Mouse (Mus musculus): ENCODE data around the gene Dnajc2. TPM values are rescaled to one million over a fixed set of nuclear protein-coding genes. Genes with fewer than 3 reads are reported as not detected.

The Dnajc2 gene
- polyA plus RNA-seq (2015; fragmentation: Nextera tagmentation; extraction: Ambion mirVana), result 33.0 and 36.5 TPM in 2 replicates

GRCm38 (mm10) chr5:21785053-21785452 lies at the start of gene Dnajc2, which contains the start of gene Psmc2:
Gene Dnajc2 (minus strand): TSS chr5:21785251.
Gene Psmc2 (plus strand): TSS chr5:21785283.

GRCm38 (mm10) chr5:21736956-21737585 lies 48.0 kb downstream of the Dnajc2 start, which contains the start of gene Pmpcb:
Gene Pmpcb (plus strand): TSS chr5:21737141.

Other genes starting within 250 kb of the Dnajc2 start
- gene Lrrc17, start 241.7 kb downstream of the Dnajc2 start, polyA plus RNA-seq (2015; fragmentation: Nextera tagmentation; extraction: Ambion mirVana), result 18.0 and 21.3 TPM in 2 replicates
- 0.25 and 0.36 TPM in 2 replicates for gene Fbxl13, start 139.6 kb downstream of the Dnajc2 start, polyA plus RNA-seq (2015; fragmentation: Nextera tagmentation; extraction: Ambion mirVana)
- gene Armc10, start 139.4 kb downstream of the Dnajc2 start, polyA plus RNA-seq (2015; fragmentation: Nextera tagmentation; extraction: Ambion mirVana), result 11.4 and 13.4 TPM in 2 replicates
- gene Napepld, start 83.9 kb downstream of the Dnajc2 start, polyA plus RNA-seq (2015; fragmentation: Nextera tagmentation; extraction: Ambion mirVana), result 1.0 and 1.3 TPM in 2 replicates
- gene Pmpcb, start 48.1 kb downstream of the Dnajc2 start, polyA plus RNA-seq (2015; fragmentation: Nextera tagmentation; extraction: Ambion mirVana), result 63.7 and 66.6 TPM in 2 replicates
- 133 and 134 TPM in 2 replicates for gene Psmc2, start within 50 bp of the Dnajc2 start, polyA plus RNA-seq (2015; fragmentation: Nextera tagmentation; extraction: Ambion mirVana)
- gene Slc26a5, start 80.4 kb upstream of the Dnajc2 start, polyA plus RNA-seq (2015; fragmentation: Nextera tagmentation; extraction: Ambion mirVana), result 0.05 and 0.10 TPM in 2 replicates